Mouse (Mus musculus): ENCODE results near the gene Ubr2.

DNA sequence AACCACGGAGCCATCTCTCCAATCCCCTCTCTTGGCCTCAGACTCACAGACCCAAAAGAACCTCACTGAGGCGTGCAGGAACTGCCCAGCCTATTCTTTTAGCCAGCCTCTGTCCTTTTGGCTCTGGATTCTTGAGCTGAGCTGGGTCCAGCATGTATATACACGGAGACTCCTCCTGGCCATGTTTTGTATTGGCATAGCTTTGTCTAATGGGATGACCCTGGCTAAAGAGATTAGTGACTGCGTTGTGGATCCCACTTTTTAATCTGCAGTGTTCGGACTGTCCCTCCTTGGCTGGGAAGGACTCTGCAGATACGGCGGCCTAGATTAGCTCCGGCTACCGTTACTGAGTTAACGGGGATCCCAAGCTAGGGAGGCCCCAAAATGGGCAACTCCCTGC lies 100.2 kb downstream of the Ubr2 start, which contains the start of gene Prph2:
- no peak for TF ChIP-seq POLR2A (IDR thresholded peaks at IDR 0.05; ENCODE audit: borderline replicate concordance, extremely low read depth, low read depth, low read length)
- TF ChIP-seq CTCF (IDR thresholded peaks at IDR 0.05; ENCODE audit: insufficient read depth, low read length), result no peak
